ENCODE assay signal across 9 mouse cellular contexts in the genomic region with DNA sequence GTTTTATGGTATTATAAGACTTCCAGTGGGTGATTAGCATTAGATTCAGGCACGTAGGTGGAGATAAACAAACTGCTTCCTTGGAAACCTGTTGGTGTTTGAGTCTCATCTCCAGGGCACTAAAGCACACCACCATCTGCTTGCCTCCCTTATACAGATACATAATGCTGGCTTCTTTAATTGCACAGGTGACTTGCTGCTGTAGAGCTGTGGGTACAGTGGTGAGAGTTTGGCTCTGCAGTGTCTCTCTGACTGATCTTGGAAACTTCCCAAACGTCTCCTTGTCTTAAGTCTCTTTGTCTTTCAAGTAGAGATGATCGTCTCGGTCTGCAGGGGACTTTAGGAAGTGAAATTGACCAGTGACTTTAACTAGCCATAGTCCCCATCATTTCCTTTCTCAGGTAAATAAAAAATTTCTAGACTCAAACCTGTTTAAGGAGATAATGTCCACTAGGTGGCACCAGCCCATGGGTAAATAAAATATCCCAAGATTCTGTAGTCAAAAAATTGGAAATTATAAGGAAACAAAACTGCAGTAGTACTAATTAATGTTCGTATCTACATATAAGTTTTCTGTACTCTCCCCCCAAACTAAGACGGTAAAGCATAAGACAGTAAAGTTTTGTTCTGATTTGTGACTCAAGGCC. TPM values are rescaled to one million over a fixed set of nuclear protein-coding genes. Genes with fewer than 3 reads are reported as not detected.
DNase-seq lines count a peak whose midpoint lies in the region; ATAC-seq and TF ChIP-seq lines count a peak whose summit lies in the region.
"Had no signal": no experiment of that assay in that cellular context is flagged by ENCODE, and none has a peak within 500 bp of the region (broad histone marks: within the 10 kb centered on the region; RNA-seq: fewer than 3 reads in every experiment).

No protein-coding gene starts in this region.

- no peak for TF ChIP-seq POLR2A in limb, embryonic 14.5 days (IDR thresholded peaks at IDR 0.05; ENCODE audit: borderline replicate concordance, extremely low read depth, insufficient read depth, insufficient read length)
- no peak for TF ChIP-seq POLR2A in MEL (IDR thresholded peaks at IDR 0.05; ENCODE audit: control insufficient read depth in 1 of 2, insufficient read depth in 1 of 2, low read depth in 1 of 2, low read length in 2 of 2, poor library complexity in 1 of 2)

- no peak overlapping the region for H3K27ac ChIP-seq in forebrain, postnatal 0 days (ENCODE audit: low read depth, low read length)
- H3K27ac ChIP-seq in forebrain, embryonic 11.5 days (ENCODE audit: low read depth, low read length): no peak overlapping the region
- no peak overlapping the region for H3K27ac ChIP-seq in limb, embryonic 14.5 days (replicated peaks; ENCODE audit: low read depth, low read length)
- no peak overlapping the region for H3K27ac ChIP-seq in limb, embryonic 10.5 days
- no peak overlapping the region for H3K27ac ChIP-seq in MEL (ENCODE audit: control insufficient read depth, low read depth, low read length)
- no peak overlapping the region for H3K27ac ChIP-seq in midbrain, embryonic 16.5 days (ENCODE audit: low read length)

- WGBS in forebrain, postnatal 0 days: 47% methylated on average over 6 of the region's 6 CpGs
- WGBS in forebrain, embryonic 11.5 days: 41% methylated on average over 6 of the region's 6 CpGs
- WGBS in limb, embryonic 14.5 days: 43% methylated on average over 6 of the region's 6 CpGs
- WGBS in limb, embryonic 10.5 days: 42% methylated on average over 6 of the region's 6 CpGs
- WGBS in midbrain, embryonic 16.5 days: 43% methylated on average over 6 of the region's 6 CpGs

- H3K36me3 ChIP-seq in forebrain, postnatal 0 days (ENCODE audit: insufficient read depth): no peaks in the 10 kb centered on the region
- no peaks in the 10 kb centered on the region for H3K36me3 ChIP-seq in forebrain, embryonic 11.5 days (ENCODE audit: control insufficient read depth, insufficient read depth, low read length)
- no peaks in the 10 kb centered on the region for H3K36me3 ChIP-seq in limb, embryonic 14.5 days (ENCODE audit: control insufficient read depth, insufficient read depth, low read length)
- no peaks in the 10 kb centered on the region for H3K36me3 ChIP-seq in limb, embryonic 10.5 days
- no peaks in the 10 kb centered on the region for H3K36me3 ChIP-seq in MEL (ENCODE audit: control insufficient read depth in 1 of 2, insufficient read depth in 2 of 2, low read length in 2 of 2)
- H3K36me3 ChIP-seq in midbrain, embryonic 16.5 days (ENCODE audit: control insufficient read depth, insufficient read depth, low read length): no peaks in the 10 kb centered on the region

- no peak overlapping the region for H3K4me3 ChIP-seq in forebrain, postnatal 0 days (ENCODE audit: low read depth, low read length)
- no peak overlapping the region for H3K4me3 ChIP-seq in forebrain, embryonic 11.5 days (ENCODE audit: low read depth, low read length)
- H3K4me3 ChIP-seq in limb, embryonic 14.5 days (replicated peaks; ENCODE audit: low read length): no peak overlapping the region
- H3K4me3 ChIP-seq in limb, embryonic 10.5 days: no peak overlapping the region
- no peak overlapping the region for H3K4me3 ChIP-seq in MEL (ENCODE audit: control insufficient read depth in 1 of 2, insufficient read depth in 1 of 2, low read depth in 2 of 2, low read length in 2 of 2)
- H3K4me3 ChIP-seq in midbrain, embryonic 16.5 days (ENCODE audit: low read depth, low read length): no peak overlapping the region

- ATAC-seq in forebrain, postnatal 0 days: no peak
- ATAC-seq in forebrain, embryonic 11.5 days (replicated peaks; ENCODE audit: low FRiP score): no peak
- no peak for ATAC-seq in limb, embryonic 14.5 days (ENCODE audit: low FRiP score, low read depth)
- no peak for ATAC-seq in erythroblast, adult 5-6 weeks (replicated peaks; ENCODE audit: low FRiP score, poor library complexity, severe bottlenecking)
- no peak for ATAC-seq in midbrain, embryonic 16.5 days

- no peak overlapping the region for H3K9ac ChIP-seq in forebrain, postnatal 0 days
- no peak overlapping the region for H3K9ac ChIP-seq in forebrain, embryonic 11.5 days (ENCODE audit: low read length)
- H3K9ac ChIP-seq in limb, embryonic 14.5 days (ENCODE audit: low read depth, low read length, severe bottlenecking): no peak overlapping the region
- H3K9ac ChIP-seq in MEL (ENCODE audit: control insufficient read depth, low read depth, low read length, poor library complexity, severe bottlenecking): no peak overlapping the region
- no peak overlapping the region for H3K9ac ChIP-seq in midbrain, embryonic 16.5 days (ENCODE audit: low read depth, low read length)

- no peak for TF ChIP-seq EP300 in MEL (IDR thresholded peaks at IDR 0.05; ENCODE audit: low read depth in 1 of 2, low read length in 2 of 2)

- no peaks in the 10 kb centered on the region for H3K79me2 ChIP-seq in MEL (ENCODE audit: control insufficient read depth, insufficient read depth, low read length, poor library complexity)

- H3K9me3 ChIP-seq in forebrain, postnatal 0 days (ENCODE audit: low read length): no peaks in the 10 kb centered on the region
- no peaks in the 10 kb centered on the region for H3K9me3 ChIP-seq in forebrain, embryonic 11.5 days (ENCODE audit: control insufficient read depth, low read length)
- H3K9me3 ChIP-seq in limb, embryonic 14.5 days (ENCODE audit: control insufficient read depth, low read length): no peaks in the 10 kb centered on the region
- no peaks in the 10 kb centered on the region for H3K9me3 ChIP-seq in limb, embryonic 10.5 days (replicated peaks)
- no peaks in the 10 kb centered on the region for H3K9me3 ChIP-seq in MEL (replicated peaks; ENCODE audit: insufficient read depth, low read length)
- H3K9me3 ChIP-seq in midbrain, embryonic 16.5 days (replicated peaks; ENCODE audit: control insufficient read depth, low read length, poor library complexity, severe bottlenecking): no peaks in the 10 kb centered on the region

- peak; percentile 66 for TF ChIP-seq CTCF in forebrain, postnatal 0 days (IDR thresholded peaks at IDR 0.05; ENCODE audit: low read depth)
- peak; percentile 39 to 79 (median 46) for TF ChIP-seq CTCF in MEL (IDR thresholded peaks at IDR 0.05 in 2 of 3, conservative IDR thresholded peaks at IDR 0.05 in 1 of 3; ENCODE audit: control insufficient read depth in 1 of 3, insufficient read depth in 1 of 3, low read depth in 2 of 3, low read length in 3 of 3, poor library complexity in 1 of 3, severe bottlenecking in 1 of 3)

- no peak overlapping the region for H3K4me2 ChIP-seq in forebrain, postnatal 0 days (ENCODE audit: low read depth)
- H3K4me2 ChIP-seq in forebrain, embryonic 11.5 days (ENCODE audit: low read depth, low read length, severe bottlenecking): no peak overlapping the region
- no peak overlapping the region for H3K4me2 ChIP-seq in limb, embryonic 14.5 days (replicated peaks; ENCODE audit: low read depth, low read length, severe bottlenecking)
- no peak overlapping the region for H3K4me2 ChIP-seq in midbrain, embryonic 16.5 days (ENCODE audit: low read length)

- TF ChIP-seq RAD21 in MEL (IDR thresholded peaks at IDR 0.05; ENCODE audit: low read depth, low read length): peak; percentile 98

- no peaks in the 10 kb centered on the region for H3K4me1 ChIP-seq in forebrain, postnatal 0 days (ENCODE audit: insufficient read depth)
- no peaks in the 10 kb centered on the region for H3K4me1 ChIP-seq in forebrain, embryonic 11.5 days (replicated peaks; ENCODE audit: control insufficient read depth, insufficient read depth, low read length)
- H3K4me1 ChIP-seq in limb, embryonic 14.5 days (ENCODE audit: control insufficient read depth, insufficient read depth, low read length): no peaks in the 10 kb centered on the region
- no peaks in the 10 kb centered on the region for H3K4me1 ChIP-seq in limb, embryonic 10.5 days
- H3K4me1 ChIP-seq in MEL (ENCODE audit: control insufficient read depth in 1 of 2, insufficient read depth in 2 of 2, low read length in 2 of 2): no peaks in the 10 kb centered on the region
- no peaks in the 10 kb centered on the region for H3K4me1 ChIP-seq in midbrain, embryonic 16.5 days (ENCODE audit: control insufficient read depth, insufficient read depth, low read length)

- no peaks in the 10 kb centered on the region for H3K27me3 ChIP-seq in forebrain, postnatal 0 days (ENCODE audit: insufficient read depth, low read length)
- no peaks in the 10 kb centered on the region for H3K27me3 ChIP-seq in forebrain, embryonic 11.5 days (ENCODE audit: control insufficient read depth, insufficient read depth, low read length)
- H3K27me3 ChIP-seq in limb, embryonic 14.5 days (ENCODE audit: control insufficient read depth, insufficient read depth, low read length): no peaks in the 10 kb centered on the region
- no peaks in the 10 kb centered on the region for H3K27me3 ChIP-seq in limb, embryonic 10.5 days (ENCODE audit: low read depth, poor library complexity, severe bottlenecking)
- no peaks in the 10 kb centered on the region for H3K27me3 ChIP-seq in MEL (ENCODE audit: control insufficient read depth in 1 of 2, insufficient read depth in 2 of 2, low read length in 2 of 2)
- no peaks in the 10 kb centered on the region for H3K27me3 ChIP-seq in midbrain, embryonic 16.5 days (ENCODE audit: control insufficient read depth, insufficient read depth, low read depth, low read length)

- peak; percentile 80 for DNase-seq in forebrain, postnatal 0 days
- DNase-seq in forebrain, embryonic 11.5 days (ENCODE audit: low spot score): no peak
- peak; percentile 28 for DNase-seq in limb, embryonic 14.5 days (ENCODE audit: low spot score)
- DNase-seq in limb, embryonic 10.5 days (ENCODE audit: low spot score): no peak
- peak; percentile 66 for DNase-seq in MEL (ENCODE audit: low read depth, low spot score)
- DNase-seq in kidney, postnatal 14 days: peak; percentile 40

RNA-seq across cellular contexts. Expression of a gene that starts 8.4 kb away (rescaled TPM):
- 19.1 and 25.9 TPM in 2 replicates for total RNA-seq in forebrain, postnatal 0 days (2014; rRNA removed)
- polyA plus RNA-seq in forebrain, postnatal 0 days (2015; fragmentation: Nextera tagmentation; extraction: Ambion mirVana): 18.1 and 22.5 TPM in 2 replicates
- polyA plus RNA-seq in forebrain, embryonic 11.5 days (2014; fragmentation: Nextera tagmentation; extraction: Ambion mirVana): 26.5 and 27.9 TPM in 2 replicates
- polyA plus RNA-seq in limb, embryonic 14.5 days (2012; rRNA removed): 11.2 and 12.2 TPM in 2 replicates
- 16.9 and 19.7 TPM in 2 replicates for polyA plus RNA-seq in limb, embryonic 14.5 days (2014; fragmentation: Nextera tagmentation; extraction: Ambion mirVana)
- polyA plus RNA-seq in limb, embryonic 10.5 days (2016; fragmentation: Nextera tagmentation; extraction: Ambion mirVana): 17.1 and 18.7 TPM in 2 replicates
- total RNA-seq in MEL (2012; rRNA removed): 5.0 and 5.3 TPM in 2 replicates
- 10 to 100 TPM in 1 of 2 experiments, not detected in 1; 19.8 TPM for polyA plus RNA-seq in MEL (2012; ENCODE audit: insufficient read depth in 1 of 2, insufficient read length in 2 of 2, low read depth in 1 of 2, low replicate concordance in 2 of 2, missing spikeins in 1 of 2)
- total RNA-seq in erythroblast, adult 5-6 weeks (2015; ENCODE audit: low replicate concordance): 10.6 and 30.7 TPM in 2 replicates
- 2.9 and 3.2 TPM in 2 replicates for total RNA-seq in erythroblast, adult 5-6 weeks (2017; ENCODE audit: low replicate concordance)
- polyA plus RNA-seq in midbrain, embryonic 16.5 days (2015; fragmentation: Nextera tagmentation; extraction: Ambion mirVana): 17.4 and 18.2 TPM in 2 replicates

RNA-seq across cellular contexts. Expression of a gene that starts 51.9 kb away (rescaled TPM):
- 0.23 and 0.81 TPM in 2 replicates for total RNA-seq in forebrain, postnatal 0 days (2014; rRNA removed)
- polyA plus RNA-seq in forebrain, postnatal 0 days (2015; fragmentation: Nextera tagmentation; extraction: Ambion mirVana): 0.26 and 0.31 TPM in 2 replicates
- not detected in 2 replicates for polyA plus RNA-seq in forebrain, embryonic 11.5 days (2014; fragmentation: Nextera tagmentation; extraction: Ambion mirVana)
- 0.05 and 0.06 TPM in 2 replicates for polyA plus RNA-seq in limb, embryonic 14.5 days (2012; rRNA removed)
- polyA plus RNA-seq in limb, embryonic 14.5 days (2014; fragmentation: Nextera tagmentation; extraction: Ambion mirVana): not detected in 2 replicates
- 0.05 and 0.15 TPM in 2 replicates for polyA plus RNA-seq in limb, embryonic 10.5 days (2016; fragmentation: Nextera tagmentation; extraction: Ambion mirVana)
- total RNA-seq in MEL (2012; rRNA removed): 0.04 TPM in 1 of 2 replicates, not detected in the other
- not detected for polyA plus RNA-seq in MEL (2012; ENCODE audit: insufficient read depth in 1 of 2, insufficient read length in 2 of 2, low read depth in 1 of 2, low replicate concordance in 2 of 2, missing spikeins in 1 of 2)
- not detected in 2 replicates for total RNA-seq in erythroblast, adult 5-6 weeks (2015; ENCODE audit: low replicate concordance)
- not detected in 2 replicates for total RNA-seq in erythroblast, adult 5-6 weeks (2017; ENCODE audit: low replicate concordance)
- polyA plus RNA-seq in midbrain, embryonic 16.5 days (2015; fragmentation: Nextera tagmentation; extraction: Ambion mirVana): 0.12 and 0.15 TPM in 2 replicates
- total RNA-seq: hematopoietic stem cell, adult 5-6 weeks had no signal

Comparison
In these comparisons a context has a peak if more than half of its experiments do, and no peak if none do; other contexts are left out.
1. DNase-seq: peak in forebrain, postnatal 0 days (single experiment), limb, embryonic 14.5 days (single experiment), MEL (single experiment) and kidney, postnatal 14 days (single experiment); none in forebrain, embryonic 11.5 days (single experiment) and limb, embryonic 10.5 days (single experiment).